Mouse (Mus musculus): ENCODE results near the gene Cep89.

DNA sequence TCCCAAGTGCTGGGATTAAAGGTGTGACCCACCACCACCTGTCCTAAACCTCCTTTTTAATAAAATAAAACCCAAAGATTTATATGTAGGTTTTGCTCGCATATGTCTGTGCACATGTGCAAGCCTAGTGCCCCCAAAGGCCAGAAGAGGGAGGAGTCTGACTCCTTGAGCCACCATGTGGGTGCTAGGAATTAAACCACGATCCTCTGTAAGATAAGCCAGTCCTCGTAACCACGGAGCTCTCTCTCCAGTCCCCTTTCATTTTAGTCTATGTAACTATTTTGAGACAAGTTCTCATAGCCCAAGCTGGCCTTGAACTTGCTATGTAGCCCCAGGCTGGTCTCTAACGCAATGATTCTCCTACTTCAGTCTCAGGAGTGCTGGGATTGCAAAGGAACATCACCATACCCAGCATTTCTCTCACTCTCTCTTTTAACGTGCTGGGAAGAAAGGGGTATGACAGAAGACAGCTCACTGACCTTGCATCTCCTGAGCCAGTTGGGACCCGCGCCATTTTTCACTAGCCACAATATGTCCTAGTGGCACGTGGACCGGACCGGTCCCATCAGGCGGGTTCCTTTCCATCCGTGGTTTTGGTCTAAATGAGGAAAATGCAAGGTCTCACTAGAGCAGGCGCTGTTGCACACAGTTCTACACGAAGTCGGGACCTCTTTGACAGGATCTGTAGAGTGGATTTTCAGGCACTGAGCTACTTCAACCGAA is 940 bp upstream of the Cep89 start:
- TF ChIP-seq FLI1 (IDR thresholded peaks at IDR 0.05; ENCODE audit: low read length) (no peak), GATA1 (IDR thresholded peaks at IDR 0.05; ENCODE audit: borderline replicate concordance, low read length) (no peak)

All from megakaryocyte, embryonic 14.5 days (primary cell).